Mouse (Mus musculus): ENCODE data around the gene Tbata.

Gene Tbata

GRCm38 (mm10) chr10:61211105-61211504 lies 39.4 kb downstream of the Tbata start:
- DNase-seq (ENCODE audit: low spot score), result no peak

GRCm38 (mm10) chr10:61211743-61212142 lies 40.0 kb downstream of the Tbata start:
- DNase-seq (ENCODE audit: low spot score), result peak; percentile 55

GRCm38 (mm10) chr10:61212817-61213216 lies 41.1 kb downstream of the Tbata start:
- DNase-seq (ENCODE audit: low spot score), result no peak

- no peak for DNase-seq (ENCODE audit: low spot score)
Observed at GRCm38 (mm10) chr10:61215658-61216057, 43.9 kb downstream of the Tbata start.

GRCm38 (mm10) chr10:61216163-61216562 lies 44.4 kb downstream of the Tbata start:
- DNase-seq (ENCODE audit: low spot score), result no peak

- DNase-seq (ENCODE audit: low spot score), result no peak
Observed at GRCm38 (mm10) chr10:61219318-61219717, 47.6 kb downstream of the Tbata start.

GRCm38 (mm10) chr10:61225694-61226093 lies 53.9 kb downstream of the Tbata start:
- no peak for DNase-seq (ENCODE audit: low spot score)

GRCm38 (mm10) chr10:61226784-61227396 lies 55.1 kb downstream of the Tbata start:
- no peak for DNase-seq (ENCODE audit: low spot score)

- no peak for DNase-seq (ENCODE audit: low spot score)
Observed at GRCm38 (mm10) chr10:61231756-61232155, 60.0 kb downstream of the Tbata start.

- no peak for DNase-seq (ENCODE audit: low spot score)
Observed at GRCm38 (mm10) chr10:61232858-61233567, 61.3 kb downstream of the Tbata start.

GRCm38 (mm10) chr10:61234319-61234718 lies 62.6 kb downstream of the Tbata start:
- DNase-seq (ENCODE audit: low spot score), result no peak

GRCm38 (mm10) chr10:61235677-61236267 lies 64.0 kb downstream of the Tbata start:
- DNase-seq (ENCODE audit: low spot score), result no peak

- DNase-seq (ENCODE audit: low spot score), result no peak
Observed at GRCm38 (mm10) chr10:61236683-61237390, 65.1 kb downstream of the Tbata start.

GRCm38 (mm10) chr10:61237391-61237785 lies 65.6 kb downstream of the Tbata start:
- no peak for DNase-seq (ENCODE audit: low spot score)
